Mouse (Mus musculus) small intestine, adult 2 months (tissue): ENCODE results near the gene Eif3k.

Experiments used
- CTCF ChIP-seq: fragments of 200-500 bp; IDR thresholded peaks from 2 replicates; pipeline ENCODE4 v1.5.1; 2012; ENCODE audit warnings: low read depth, mild to moderate bottlenecking, control low read depth, inconsistent platforms, low read length, moderate library complexity, mixed read lengths; ENCODE audit not compliant: insufficient replicate concordance, insufficient read length; ENCODE audit errors: extremely low read depth
- POLR2A ChIP-seq: fragments of 200-500 bp; IDR thresholded peaks from 2 replicates; pipeline ENCODE4 v1.6.1; 2012; ENCODE audit warnings: low read depth, mild to moderate bottlenecking, control low read depth, inconsistent platforms, low read length, moderate library complexity

GRCm38 (mm10) chr7:28983849-28984248, 2.2 kb upstream of the Eif3k start:
- TF ChIP-seq POLR2A (no peak), CTCF (no peak)
